Mouse (Mus musculus): ENCODE data around the gene Adamtsl1.

- TF ChIP-seq CTCF (conservative IDR thresholded peaks at IDR 0.05; ENCODE audit: insufficient read depth, insufficient read length, low read depth, low read length) (no peak), POLR2A (IDR thresholded peaks at IDR 0.05; ENCODE audit: low read depth, low read length) (no peak)
These were observed 835.4 kb downstream of the Adamtsl1 start for GRCm38 (mm10) chr4:86349341-86349740.

Data from kidney, adult 2 months (tissue).